Mouse (Mus musculus) intestine, embryonic 14.5 days (tissue): Measurements from ENCODE around the gene Gm9936. TPM values are rescaled to one million over a fixed set of nuclear protein-coding genes. Genes with fewer than 3 reads are reported as not detected.
A peak's percentile ranks its signal among the peaks of the same experiment; 100 is the strongest.
"Not testable (repeated sequence)": the region's sequence is repeated elsewhere in the genome, so short reads cannot be mapped to it uniquely, and the experiment has no call there.

ENCODE experiments used
- ATAC-seq: fragments of 200-750 bp; cut with Nextera tagmentation; replicated peaks from 2 replicates; pipeline ENCODE4 v1.8.0; 2017; ENCODE audit warnings: low read depth, moderate number of reproducible peaks, moderate TSS enrichment, moderate library complexity; ENCODE audit not compliant: low FRiP score, low TSS enrichment
- DNase-seq: peaks from one replicate; pipeline ENCODE4 v3.0.0-alpha.2; 2018; ENCODE audit warnings: low spot score
- H3K27ac ChIP-seq: fragments of 300-500 bp; sonication (generic); 2 replicates; pipeline ENCODE4 v1.5.1; 2014; ENCODE audit warnings: low read depth, mild to moderate bottlenecking, control low read depth
- H3K27me3 ChIP-seq: fragments of 300-500 bp; sonication (generic); replicated peaks from 2 replicates; pipeline ENCODE4 v1.6.1; 2014; ENCODE audit warnings: low read length, control low read depth; ENCODE audit not compliant: control insufficient read depth, insufficient read depth
- H3K36me3 ChIP-seq: fragments of 300-500 bp; sonication (generic); 2 replicates; pipeline ENCODE4 v1.6.1; 2014; ENCODE audit warnings: low read length, control low read depth; ENCODE audit not compliant: control insufficient read depth, insufficient read depth
- H3K4me1 ChIP-seq: fragments of 300-500 bp; sonication (generic); replicated peaks from 2 replicates; pipeline ENCODE4 v1.6.1; 2014; ENCODE audit warnings: low read length, control low read depth, mixed read lengths; ENCODE audit not compliant: control insufficient read depth, insufficient read depth
- H3K4me2 ChIP-seq: fragments of 300-500 bp; sonication (generic); 2 replicates; pipeline ENCODE4 v1.6.1; 2014; ENCODE audit warnings: low read length
- H3K4me3 ChIP-seq: fragments of 300-500 bp; sonication (generic); 2 replicates; pipeline ENCODE4 v1.5.1; 2014; ENCODE audit warnings: low read depth, low read length, control low read depth, mixed read lengths
- H3K9ac ChIP-seq: fragments of 300-500 bp; sonication (generic); 2 replicates; pipeline ENCODE4 v1.6.1; 2014; ENCODE audit warnings: mild to moderate bottlenecking, low read length
- H3K9me3 ChIP-seq: fragments of 300-500 bp; sonication (generic); 2 replicates; pipeline ENCODE4 v1.6.1; 2016; ENCODE audit warnings: low read length, control low read depth; ENCODE audit not compliant: control insufficient read depth
- WGBS: fragments of 180-500 bp; shearing (Covaris S2); extraction: QIAGEN DNeasy Blood & Tissue Kit; methylation state at CpG from one replicate; pipeline ENCODE4 v1.1.7; 2014; 5-methylcytosine and 5-hydroxymethylcytosine counted together
- polyA plus RNA-seq: library from polyadenylated mRNA; unstranded; fragments of >200 nt; fragmentation: Nextera tagmentation; extraction: Ambion mirVana; gene quantifications from 2 replicates; pipeline ENCODE4 v1.2.1, GENCODE M21; 2014

The Gm9936 gene
- polyA plus RNA-seq, 1 experiment from 2014 or later = 0.38 TPM

- ATAC-seq, H3K27me3 ChIP-seq, H3K27ac ChIP-seq, H3K9ac ChIP-seq, H3K4me3 ChIP-seq, H3K9me3 ChIP-seq, H3K4me1 ChIP-seq, H3K36me3 ChIP-seq, H3K4me2 ChIP-seq, DNase-seq: not testable (repeated sequence)
- 80% methylated on average over 6 of the region's 7 CpGs for WGBS
These were observed 23.8 kb upstream of the Gm9936 start for GRCm38 (mm10) chr5:114882319-114882718.

DNA sequence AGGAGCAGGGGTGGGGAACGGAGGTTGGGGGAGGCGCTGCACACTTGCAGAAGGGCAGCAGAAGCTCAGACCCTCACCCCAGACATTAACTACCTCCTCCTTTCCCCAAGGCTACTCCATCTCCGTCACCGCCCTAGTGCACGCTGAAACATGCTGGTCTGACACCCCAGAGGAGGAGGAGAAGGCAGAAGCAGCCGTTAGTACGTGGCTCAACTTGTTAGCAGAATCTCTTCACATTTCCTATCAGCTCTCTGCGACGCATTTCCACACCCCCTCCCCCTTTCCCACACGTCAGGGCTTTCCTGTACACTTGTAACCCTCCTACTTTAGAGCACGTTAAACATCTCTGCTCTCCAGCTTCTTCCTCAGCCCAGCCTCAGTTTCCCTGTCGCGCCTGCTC is 20.9 kb upstream of the Gm9936 start:
- WGBS = 52% methylated on average over 13 of the region's 13 CpGs
- ATAC-seq (no peak), DNase-seq (no peak)
- no peak overlapping the region for H3K27ac ChIP-seq
- no peaks in the 10 kb centered on the region for H3K36me3 ChIP-seq
- H3K4me2 ChIP-seq = no peak overlapping the region
- no peaks in the 10 kb centered on the region for H3K9me3 ChIP-seq
- no peak overlapping the region for H3K4me3 ChIP-seq
- H3K27me3 ChIP-seq = no peaks in the 10 kb centered on the region
- no peaks in the 10 kb centered on the region for H3K4me1 ChIP-seq
- no peak overlapping the region for H3K9ac ChIP-seq

GRCm38 (mm10) chr5:114877487-114877886 is 19.0 kb upstream of the Gm9936 start:
- ATAC-seq = no peak
- Histone ChIP-seq H3K4me1 (no peaks in the 10 kb centered on the region), H3K27ac (no peak overlapping the region), H3K9ac (no peak overlapping the region), H3K4me2 (no peak overlapping the region), H3K27me3 (no peaks in the 10 kb centered on the region), H3K9me3 (no peaks in the 10 kb centered on the region), H3K4me3 (no peak overlapping the region), H3K36me3 (no peaks in the 10 kb centered on the region)
- WGBS = 59% methylated on average over 7 of the region's 7 CpGs
- no peak for DNase-seq

GRCm38 (mm10) chr5:114876331-114876730 is 17.8 kb upstream of the Gm9936 start:
- no peak for DNase-seq
- no peaks in the 10 kb centered on the region for H3K36me3 ChIP-seq
- no peak overlapping the region for H3K9ac ChIP-seq
- no peak overlapping the region for H3K4me2 ChIP-seq
- no peak overlapping the region for H3K4me3 ChIP-seq
- 56% methylated on average over 6 of the region's 6 CpGs for WGBS
- H3K9me3 ChIP-seq = no peaks in the 10 kb centered on the region
- no peaks in the 10 kb centered on the region for H3K4me1 ChIP-seq
- no peak overlapping the region for H3K27ac ChIP-seq
- ATAC-seq = no peak
- no peaks in the 10 kb centered on the region for H3K27me3 ChIP-seq

- DNase-seq (no peak), ATAC-seq (peak; percentile 43; the same call in 1 of the 2 replicates)
- WGBS = 56% methylated on average over 6 of the region's 6 CpGs
- Histone ChIP-seq H3K27ac (no peak overlapping the region), H3K4me3 (no peak overlapping the region), H3K4me2 (no peak overlapping the region), H3K4me1 (no peaks in the 10 kb centered on the region), H3K9me3 (no peaks in the 10 kb centered on the region), H3K36me3 (no peaks in the 10 kb centered on the region), H3K9ac (0 out of 2 replicates have a peak overlapping the region, but pooled peaks have one; percentile 7), H3K27me3 (no peaks in the 10 kb centered on the region)
These were observed 17.4 kb upstream of the Gm9936 start for GRCm38 (mm10) chr5:114875858-114876257.

GRCm38 (mm10) chr5:114865279-114865678 is 6.8 kb upstream of the Gm9936 start:
- H3K27ac ChIP-seq = no peak overlapping the region
- no peaks in the 10 kb centered on the region for H3K36me3 ChIP-seq
- H3K9me3 ChIP-seq = peaks cover 13% of the 10 kb centered on the region
- no peak overlapping the region for H3K4me3 ChIP-seq
- H3K9ac ChIP-seq = no peak overlapping the region
- DNase-seq = no peak
- no peak for ATAC-seq
- WGBS = 92% methylated on average over 12 of the region's 12 CpGs
- no peaks in the 10 kb centered on the region for H3K4me1 ChIP-seq
- H3K27me3 ChIP-seq = no peaks in the 10 kb centered on the region
- H3K4me2 ChIP-seq = no peak overlapping the region

- H3K4me1 ChIP-seq = no peaks in the 10 kb centered on the region
- no peak for ATAC-seq
- H3K9me3 ChIP-seq = peaks cover 13% of the 10 kb centered on the region
- H3K36me3 ChIP-seq = no peaks in the 10 kb centered on the region
- 86% methylated on average over 7 of the region's 7 CpGs for WGBS
- no peak overlapping the region for H3K27ac ChIP-seq
- DNase-seq = no peak
- H3K4me3 ChIP-seq = no peak overlapping the region
- H3K27me3 ChIP-seq = no peaks in the 10 kb centered on the region
- H3K4me2 ChIP-seq = no peak overlapping the region
- no peak overlapping the region for H3K9ac ChIP-seq
These were observed 6.3 kb upstream of the Gm9936 start for GRCm38 (mm10) chr5:114864813-114865212.

DNA sequence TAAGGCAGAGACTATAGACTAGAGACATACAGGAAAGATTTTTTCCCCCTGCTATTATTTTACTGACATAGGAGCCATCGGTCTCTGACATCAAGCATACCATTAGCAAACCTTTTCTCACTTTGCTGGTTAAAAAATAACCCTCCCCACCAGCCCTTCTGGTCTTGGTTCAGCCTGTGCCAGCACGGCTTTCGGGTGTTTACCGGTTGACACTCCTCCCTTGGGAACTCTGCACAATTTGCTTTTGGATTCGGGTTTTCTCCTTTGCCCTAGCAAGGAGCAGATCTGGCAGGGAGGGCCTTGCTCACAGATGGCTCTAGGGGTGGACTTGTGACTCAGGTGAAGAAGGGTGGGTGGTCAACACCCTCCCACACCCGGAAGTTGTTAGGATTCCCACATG is 3.2 kb upstream of the Gm9936 start:
- H3K4me2 ChIP-seq = no peak overlapping the region
- ATAC-seq (no peak), DNase-seq (no peak)
- no peak overlapping the region for H3K27ac ChIP-seq
- H3K27me3 ChIP-seq = peaks cover 7% of the 10 kb centered on the region
- 59% methylated on average over 6 of the region's 6 CpGs for WGBS
- no peak overlapping the region for H3K9ac ChIP-seq
- no peaks in the 10 kb centered on the region for H3K36me3 ChIP-seq
- H3K4me1 ChIP-seq = no peaks in the 10 kb centered on the region
- H3K4me3 ChIP-seq = no peak overlapping the region
- no peaks in the 10 kb centered on the region for H3K9me3 ChIP-seq

DNA sequence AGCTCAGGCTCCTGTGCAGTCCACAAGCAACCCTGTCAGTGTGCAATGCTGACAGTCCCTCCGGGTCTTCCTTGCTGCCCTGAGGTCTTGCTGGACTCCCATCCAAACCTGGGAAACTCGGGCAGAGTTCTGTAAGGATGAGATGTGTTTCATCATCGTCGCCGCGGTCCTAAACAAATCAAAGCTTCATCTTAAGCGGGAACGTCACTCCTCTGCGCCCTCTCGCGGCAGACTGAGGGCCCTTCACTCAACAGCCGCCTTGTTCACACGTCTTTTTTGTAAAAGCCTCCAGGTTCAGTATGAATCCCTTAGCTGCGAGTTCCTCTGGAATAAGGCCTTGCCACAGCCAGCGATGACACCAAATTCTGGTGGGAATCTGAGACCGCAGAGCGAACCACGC is 771 bp upstream of the Gm9936 start:
- 4% methylated on average over 18 of the region's 18 CpGs for WGBS
- no peaks in the 10 kb centered on the region for H3K9me3 ChIP-seq
- peaks cover 7% of the 10 kb centered on the region for H3K27me3 ChIP-seq
- ATAC-seq (no peak), DNase-seq (peak; percentile 88)
- H3K27ac ChIP-seq = no peak overlapping the region
- no peaks in the 10 kb centered on the region; the same call in 1 of the 2 replicates for H3K4me1 ChIP-seq
- H3K36me3 ChIP-seq = no peaks in the 10 kb centered on the region
- peak overlapping the region; percentile 21 for H3K4me3 ChIP-seq
- no peak overlapping the region for H3K9ac ChIP-seq
- H3K4me2 ChIP-seq = peak overlapping the region; percentile 46
